Mouse (Mus musculus): ENCODE data around the gene Ankrd1.

The Ankrd1 gene

GRCm38 (mm10) chr19:36119783-36120471 lies at the start of gene Ankrd1:
Ankrd1 (minus strand) TSS chr19:36120099.
- DNase-seq (ENCODE audit: low read depth, low spot score), result no peak

- DNase-seq (ENCODE audit: low read depth, low spot score), result no peak
These were observed 49.2 kb upstream of the Ankrd1 start for GRCm38 (mm10) chr19:36169101-36169500.

GRCm38 (mm10) chr19:36168121-36168520 lies 48.2 kb upstream of the Ankrd1 start:
- no peak for DNase-seq (ENCODE audit: low read depth, low spot score)

- DNase-seq (ENCODE audit: low read depth, low spot score), result no peak
These were observed 47.5 kb upstream of the Ankrd1 start for GRCm38 (mm10) chr19:36167291-36167896.

- no peak for DNase-seq (ENCODE audit: low read depth, low spot score)
These were observed 46.7 kb upstream of the Ankrd1 start for GRCm38 (mm10) chr19:36166401-36167160.

GRCm38 (mm10) chr19:36165351-36165750 lies 45.5 kb upstream of the Ankrd1 start:
- no peak for DNase-seq (ENCODE audit: low read depth, low spot score)

GRCm38 (mm10) chr19:36150241-36151007 lies 30.5 kb upstream of the Ankrd1 start:
- DNase-seq (ENCODE audit: low read depth, low spot score), result no peak

GRCm38 (mm10) chr19:36148578-36148977 lies 28.7 kb upstream of the Ankrd1 start:
- peak; percentile 35 for DNase-seq (ENCODE audit: low read depth, low spot score)

GRCm38 (mm10) chr19:36143571-36143970 lies 23.7 kb upstream of the Ankrd1 start:
- no peak for DNase-seq (ENCODE audit: low read depth, low spot score)

GRCm38 (mm10) chr19:36133731-36134130 lies 13.8 kb upstream of the Ankrd1 start:
- no peak for DNase-seq (ENCODE audit: low read depth, low spot score)

GRCm38 (mm10) chr19:36133064-36133463 lies 13.2 kb upstream of the Ankrd1 start:
- DNase-seq (ENCODE audit: low read depth, low spot score), result no peak

GRCm38 (mm10) chr19:36131990-36132389 lies 12.1 kb upstream of the Ankrd1 start:
- DNase-seq (ENCODE audit: low read depth, low spot score), result no peak

GRCm38 (mm10) chr19:36130181-36130580 lies 10.3 kb upstream of the Ankrd1 start:
- DNase-seq (ENCODE audit: low read depth, low spot score), result no peak

- peak; percentile 34 for DNase-seq (ENCODE audit: low read depth, low spot score)
These were observed 9.7 kb upstream of the Ankrd1 start for GRCm38 (mm10) chr19:36129643-36130042.

- peak; percentile 48 for DNase-seq (ENCODE audit: low read depth, low spot score)
These were observed 9.3 kb upstream of the Ankrd1 start for GRCm38 (mm10) chr19:36129213-36129612.

- no peak for DNase-seq (ENCODE audit: low read depth, low spot score)
These were observed 8.5 kb upstream of the Ankrd1 start for GRCm38 (mm10) chr19:36128440-36128839.

- DNase-seq (ENCODE audit: low read depth, low spot score), result peak; percentile 79
These were observed 4.3 kb upstream of the Ankrd1 start for GRCm38 (mm10) chr19:36124203-36124602.

GRCm38 (mm10) chr19:36119219-36119618 lies 680 bp downstream of the Ankrd1 start:
- no peak for DNase-seq (ENCODE audit: low read depth, low spot score)

- no peak for DNase-seq (ENCODE audit: low read depth, low spot score)
These were observed 3.7 kb downstream of the Ankrd1 start for GRCm38 (mm10) chr19:36116185-36116584.

- no peak for DNase-seq (ENCODE audit: low read depth, low spot score)
These were observed 7.9 kb downstream of the Ankrd1 start for GRCm38 (mm10) chr19:36112007-36112406.

- DNase-seq (ENCODE audit: low read depth, low spot score), result peak; percentile 60
These were observed 8.6 kb downstream of the Ankrd1 start for GRCm38 (mm10) chr19:36111054-36111895.

Measured in ZHBTc4 (cell line).